Mouse (Mus musculus): ENCODE measurements around the gene Prl2c5. TPM values are rescaled to one million over a fixed set of nuclear protein-coding genes. Genes with fewer than 3 reads are reported as not detected.
"Not testable (repeated sequence)": the region's sequence is repeated elsewhere in the genome, so short reads cannot be mapped to it uniquely, and the experiment has no call there.

Gene Prl2c5
- polyA plus RNA-seq, 1 experiment from 2014 or later: not detected

GRCm38 (mm10) chr13:13237456-13237855 lies 54.9 kb downstream of the Prl2c5 start:
- not testable (repeated sequence) for H3K27ac ChIP-seq; H3K4me2 ChIP-seq (ENCODE audit: low read length); H3K9me3 ChIP-seq (replicated peaks; ENCODE audit: low read length); H3K27me3 ChIP-seq (ENCODE audit: insufficient read depth, low read length); H3K4me3 ChIP-seq (replicated peaks; ENCODE audit: low read depth, low read length); H3K4me1 ChIP-seq (replicated peaks; ENCODE audit: insufficient read depth, low read length); H3K9ac ChIP-seq (ENCODE audit: low read depth, low read length); H3K36me3 ChIP-seq (ENCODE audit: insufficient read depth, low read length); ATAC-seq (replicated peaks; ENCODE audit: low FRiP score, low read depth)
- peak; percentile 53 for DNase-seq (ENCODE audit: low spot score)
- WGBS: 0% methylated on average over 1 of the region's 1 CpGs
- peak; percentile 69 for TF ChIP-seq CTCF (IDR thresholded peaks at IDR 0.05; ENCODE audit: low read depth)

Other genes starting within 250 kb of the Prl2c5 start
- not detected in 2 replicates for gene Prl2c2, start 177.3 kb upstream of the Prl2c5 start, polyA plus RNA-seq (2015; fragmentation: Nextera tagmentation; extraction: Ambion mirVana)
- 20.6 and 24.7 TPM in 2 replicates for gene Gpr137b, start 211.3 kb downstream of the Prl2c5 start, polyA plus RNA-seq (2015; fragmentation: Nextera tagmentation; extraction: Ambion mirVana)